Mouse (Mus musculus) heart, embryonic 13.5 days (tissue): ENCODE measurements around the gene Isx. TPM values are rescaled to one million over a fixed set of nuclear protein-coding genes. Genes with fewer than 3 reads are reported as not detected.
A peak's percentile ranks its signal among the peaks of the same experiment; 100 is the strongest.

Source experiments
- ATAC-seq: fragments of 200-750 bp; cut with Nextera tagmentation; 2 replicates; pipeline ENCODE4 v1.8.0; 2017; ENCODE audit warnings: moderate TSS enrichment; ENCODE audit not compliant: insufficient number of reproducible peaks, low FRiP score, low TSS enrichment; ENCODE audit errors: extremely low read depth
- H3K27ac ChIP-seq: fragments of 300-500 bp; sonication (generic); replicated peaks from 2 replicates; pipeline ENCODE4 v1.5.1; 2015; ENCODE audit warnings: moderate library complexity, mild to moderate bottlenecking, inconsistent platforms
- H3K27me3 ChIP-seq: fragments of 300-500 bp; sonication (generic); replicated peaks from 2 replicates; pipeline ENCODE4 v1.6.1; 2015; ENCODE audit warnings: mild to moderate bottlenecking, inconsistent platforms
- H3K36me3 ChIP-seq: fragments of 300-500 bp; sonication (generic); 2 replicates; pipeline ENCODE4 v1.6.1; 2015; ENCODE audit warnings: mild to moderate bottlenecking, inconsistent platforms
- H3K4me1 ChIP-seq: fragments of 300-500 bp; sonication (generic); 2 replicates; pipeline ENCODE4 v1.6.1; 2015; ENCODE audit warnings: inconsistent platforms
- H3K4me2 ChIP-seq: fragments of 300-500 bp; sonication (generic); 2 replicates; pipeline ENCODE4 v1.6.1; 2015; ENCODE audit warnings: inconsistent platforms, mild to moderate bottlenecking, moderate library complexity
- H3K4me3 ChIP-seq: fragments of 300-500 bp; sonication (generic); 2 replicates; pipeline ENCODE4 v1.5.1; 2015; ENCODE audit warnings: moderate library complexity, mild to moderate bottlenecking, inconsistent platforms
- H3K9ac ChIP-seq: fragments of 300-500 bp; sonication (generic); 2 replicates; pipeline ENCODE4 v1.6.1; 2015; ENCODE audit warnings: inconsistent platforms, mild to moderate bottlenecking, moderate library complexity
- H3K9me3 ChIP-seq: fragments of 300-500 bp; sonication (generic); 2 replicates; pipeline ENCODE4 v1.6.1; 2016; ENCODE audit warnings: inconsistent platforms
- WGBS: fragments of 180-500 bp; shearing (Covaris S2); methylation state at CpG from one replicate; pipeline ENCODE4 v1.1.7; 2015; ENCODE audit warnings: mixed read lengths; 5-methylcytosine and 5-hydroxymethylcytosine counted together
- polyA plus RNA-seq: library from polyadenylated mRNA; unstranded; fragments of >200 nt; fragmentation: Nextera tagmentation; extraction: Ambion mirVana; gene quantifications from 2 replicates; pipeline ENCODE4 v1.2.1, GENCODE M21; 2015

The Isx gene
- polyA plus RNA-seq, 1 experiment from 2014 or later = not detected

DNA sequence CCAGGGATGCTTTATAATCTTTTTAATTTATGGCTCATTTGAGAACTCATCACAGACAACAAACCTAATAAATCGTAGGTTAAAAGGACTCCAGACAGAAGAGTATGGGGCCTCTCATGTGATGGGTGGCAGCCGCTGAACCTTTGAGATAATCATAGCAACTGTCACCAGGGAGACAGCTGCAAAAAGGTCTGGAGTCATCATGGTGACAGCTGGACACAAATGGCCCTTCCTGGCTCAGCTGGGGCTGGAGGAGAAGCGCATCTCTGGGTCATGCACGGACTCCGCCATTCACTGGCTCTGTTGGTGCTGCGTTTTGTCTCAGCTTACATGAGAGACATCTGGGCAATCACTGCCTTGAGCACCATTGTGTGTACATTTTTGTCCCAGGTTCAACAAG is 12.5 kb upstream of the Isx start:
- no peak overlapping the region for H3K27ac ChIP-seq
- no peaks in the 10 kb centered on the region for H3K36me3 ChIP-seq
- no peak overlapping the region for H3K4me2 ChIP-seq
- H3K4me1 ChIP-seq = no peaks in the 10 kb centered on the region
- no peak for ATAC-seq
- 71% methylated on average over 6 of the region's 6 CpGs for WGBS
- H3K27me3 ChIP-seq = no peaks in the 10 kb centered on the region
- no peak overlapping the region for H3K9ac ChIP-seq
- no peaks in the 10 kb centered on the region for H3K9me3 ChIP-seq
- H3K4me3 ChIP-seq = no peak overlapping the region

DNA sequence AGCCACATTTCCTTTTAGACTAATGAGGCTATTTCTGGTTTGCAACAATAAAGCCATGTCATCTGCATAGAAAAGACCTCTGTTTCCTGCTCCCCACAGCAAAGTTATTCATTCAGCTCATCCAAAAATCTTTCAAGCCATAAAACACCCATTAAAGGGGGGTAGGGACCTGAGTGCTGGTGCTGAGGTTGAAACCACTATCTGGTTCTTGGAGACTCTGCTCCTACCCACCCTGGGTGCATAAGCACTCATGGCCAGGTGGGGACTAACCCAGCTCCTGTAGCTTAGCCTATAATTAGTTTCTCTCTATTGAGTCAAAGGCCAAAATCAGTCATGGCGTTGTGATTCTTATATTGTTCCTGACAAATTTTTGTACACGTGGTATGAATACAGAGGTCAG is 10.4 kb upstream of the Isx start:
- Histone ChIP-seq H3K4me2 (no peak overlapping the region), H3K9ac (no peak overlapping the region), H3K9me3 (no peaks in the 10 kb centered on the region), H3K4me3 (no peak overlapping the region), H3K36me3 (no peaks in the 10 kb centered on the region), H3K27me3 (no peaks in the 10 kb centered on the region), H3K4me1 (no peaks in the 10 kb centered on the region), H3K27ac (no peak overlapping the region)
- no peak for ATAC-seq
- WGBS = 75% methylated on average over 2 of the region's 2 CpGs

DNA sequence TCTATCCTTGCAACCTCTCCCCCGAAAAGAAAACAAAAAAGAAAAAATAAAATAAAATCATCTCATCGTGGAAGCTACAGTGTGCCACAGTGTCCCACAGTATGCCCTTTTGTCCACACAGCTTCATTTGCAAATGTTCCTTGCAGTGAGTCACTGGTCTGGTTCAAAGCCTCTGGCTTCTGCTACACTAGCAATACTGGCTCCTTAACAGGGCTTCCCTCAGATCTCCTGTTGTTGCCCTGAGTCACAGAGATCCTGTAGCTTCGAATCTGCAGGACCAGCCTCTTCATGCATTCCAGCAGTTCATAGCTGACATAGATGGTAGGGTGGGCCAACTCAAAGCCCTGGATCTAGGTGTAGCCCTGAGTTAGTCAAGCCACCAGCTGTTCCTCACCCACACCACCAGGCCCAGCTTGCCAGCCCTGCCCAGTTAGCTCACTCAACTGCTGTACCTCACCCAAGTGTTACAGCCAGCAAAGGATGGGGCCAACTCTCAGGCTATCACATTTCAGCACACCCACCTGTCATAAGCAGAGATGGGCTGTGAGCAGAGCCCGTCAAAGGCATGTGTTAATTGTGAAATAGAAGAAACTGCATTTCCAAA is 2.5 kb upstream of the Isx start:
- Histone ChIP-seq H3K4me3 (no peak overlapping the region), H3K4me2 (no peak overlapping the region), H3K4me1 (peaks cover 6% of the 10 kb centered on the region; the same call in 1 of the 2 replicates), H3K27ac (no peak overlapping the region), H3K9me3 (no peaks in the 10 kb centered on the region), H3K9ac (no peak overlapping the region), H3K36me3 (no peaks in the 10 kb centered on the region), H3K27me3 (no peaks in the 10 kb centered on the region)
- WGBS = 72% methylated on average over 4 of the region's 4 CpGs
- ATAC-seq = no peak

DNA sequence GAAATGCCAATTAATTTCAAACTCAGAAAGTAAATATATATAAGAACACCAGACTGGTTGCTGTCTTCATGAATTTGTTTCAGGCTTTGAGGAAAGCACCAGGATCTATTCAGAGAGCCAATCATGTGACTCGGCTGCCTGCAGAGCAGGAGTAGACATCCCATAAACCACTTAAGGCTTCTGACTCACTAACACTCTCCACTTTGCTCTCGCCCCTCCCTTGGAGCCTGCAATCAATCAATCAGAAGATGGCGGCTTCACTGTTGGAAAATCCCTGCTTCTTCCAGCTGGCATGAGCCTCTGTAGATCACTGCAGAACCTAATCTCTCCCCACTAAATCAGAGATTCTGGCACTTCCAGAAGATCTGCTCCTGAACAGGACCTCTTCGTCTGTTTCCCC is 1.3 kb upstream of the Isx start:
- no peaks in the 10 kb centered on the region for H3K36me3 ChIP-seq
- no peak for ATAC-seq
- H3K4me2 ChIP-seq = peak overlapping the region; percentile 20; the same call in 1 of the 2 replicates
- peaks cover 6% of the 10 kb centered on the region; the same call in 1 of the 2 replicates for H3K4me1 ChIP-seq
- H3K9ac ChIP-seq = no peak overlapping the region
- no peaks in the 10 kb centered on the region for H3K9me3 ChIP-seq
- no peak overlapping the region for H3K27ac ChIP-seq
- no peaks in the 10 kb centered on the region for H3K27me3 ChIP-seq
- 21% methylated on average over 4 of the region's 4 CpGs for WGBS
- H3K4me3 ChIP-seq = no peak overlapping the region

DNA sequence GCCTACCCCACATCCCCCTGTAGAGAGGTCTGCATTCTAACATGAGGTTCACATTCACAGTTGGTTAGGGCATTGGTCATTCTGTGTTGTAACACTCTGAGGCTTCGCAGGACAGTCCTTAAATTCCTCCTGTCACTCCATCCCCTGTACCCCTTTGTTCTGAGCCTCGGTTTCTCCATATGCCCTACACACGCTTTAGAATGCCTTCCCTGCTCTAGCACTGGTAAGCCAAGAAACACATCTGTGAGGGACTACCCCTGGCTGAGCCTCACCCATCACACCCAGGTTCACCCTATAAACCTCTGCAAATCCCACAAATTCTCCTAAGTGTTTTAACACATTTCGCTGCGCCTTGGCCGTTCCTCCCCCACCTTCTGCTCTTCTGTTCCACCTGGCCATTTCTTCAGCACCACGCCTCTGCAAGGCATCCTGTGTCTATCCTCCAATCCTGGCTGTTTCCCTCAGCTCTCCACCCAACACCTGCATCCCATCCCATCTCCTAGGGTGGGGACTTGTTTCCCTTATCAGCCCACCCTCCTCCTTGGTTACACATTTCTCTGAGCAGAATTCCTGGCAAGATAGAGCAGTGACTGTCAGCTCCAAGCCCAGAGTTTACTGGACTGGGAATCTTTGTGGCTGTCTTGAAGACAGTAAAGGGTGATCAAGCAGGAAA is 686 bp upstream of the Isx start:
- ATAC-seq = no peak
- 72% methylated on average over 7 of the region's 7 CpGs for WGBS
- H3K4me2 ChIP-seq = 0 out of 2 replicates have a peak overlapping the region, but pooled peaks have one; percentile 20

DNA sequence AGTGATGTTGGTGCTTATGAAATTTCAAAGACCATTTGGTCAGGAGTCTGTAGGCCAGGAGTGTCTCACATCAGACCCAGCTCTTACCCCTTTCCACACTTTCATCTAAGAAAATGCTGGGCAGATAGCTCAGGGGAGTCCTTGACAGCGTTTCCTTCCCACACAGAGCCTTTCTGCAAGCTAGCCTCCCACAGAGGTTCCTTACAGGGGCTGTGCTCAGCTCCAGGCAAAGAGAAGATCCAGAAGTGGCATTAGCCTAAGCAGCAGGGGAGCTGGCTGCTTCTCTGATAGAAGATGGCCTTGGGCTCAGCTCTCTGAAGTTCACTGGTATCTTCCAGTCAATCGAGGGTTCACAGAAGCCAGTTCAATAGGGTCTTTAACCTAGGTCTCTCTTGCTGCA is 1.6 kb downstream of the Isx start:
- H3K9me3 ChIP-seq = no peaks in the 10 kb centered on the region
- WGBS = 35% methylated on average over 2 of the region's 2 CpGs
- H3K36me3 ChIP-seq = no peaks in the 10 kb centered on the region
- H3K27ac ChIP-seq = no peak overlapping the region
- H3K4me2 ChIP-seq = no peak overlapping the region
- H3K9ac ChIP-seq = no peak overlapping the region
- ATAC-seq = no peak
- peaks cover 6% of the 10 kb centered on the region; the same call in 1 of the 2 replicates for H3K4me1 ChIP-seq
- no peaks in the 10 kb centered on the region for H3K27me3 ChIP-seq
- H3K4me3 ChIP-seq = no peak overlapping the region

More for the DNA sequence above, 686 bp upstream of the Isx start:
- no peaks in the 10 kb centered on the region for H3K36me3 ChIP-seq
- no peak overlapping the region for H3K9ac ChIP-seq
- no peak overlapping the region for H3K27ac ChIP-seq
- no peaks in the 10 kb centered on the region for H3K27me3 ChIP-seq
- H3K4me3 ChIP-seq = no peak overlapping the region
- H3K4me1 ChIP-seq = peaks cover 6% of the 10 kb centered on the region; the same call in 1 of the 2 replicates
- H3K9me3 ChIP-seq = no peaks in the 10 kb centered on the region

DNA sequence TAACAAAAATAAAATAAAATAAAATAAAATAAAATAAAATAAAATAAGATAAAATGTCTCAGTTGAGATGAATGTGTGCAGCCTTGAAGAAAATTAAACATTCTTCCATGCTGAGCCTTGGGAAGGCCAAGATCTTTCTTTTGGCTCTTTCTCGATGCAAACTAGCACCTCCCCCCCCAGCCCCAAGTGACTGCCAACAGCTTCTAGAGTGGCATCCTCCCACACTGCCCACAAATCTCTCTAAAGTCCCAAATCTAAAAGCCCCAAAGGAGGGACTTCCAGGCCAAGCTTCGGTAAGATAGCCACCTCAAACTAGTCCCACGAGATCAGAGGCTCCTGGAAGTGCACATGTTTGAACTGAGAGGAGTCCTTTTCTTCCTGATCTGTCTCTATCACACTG is 5.7 kb downstream of the Isx start:
- Histone ChIP-seq H3K27me3 (no peaks in the 10 kb centered on the region), H3K27ac (no peak overlapping the region), H3K9me3 (no peaks in the 10 kb centered on the region), H3K36me3 (no peaks in the 10 kb centered on the region), H3K4me2 (no peak overlapping the region), H3K9ac (no peak overlapping the region), H3K4me1 (no peaks in the 10 kb centered on the region), H3K4me3 (no peak overlapping the region)
- ATAC-seq = no peak
- 67% methylated on average over 3 of the region's 3 CpGs for WGBS

DNA sequence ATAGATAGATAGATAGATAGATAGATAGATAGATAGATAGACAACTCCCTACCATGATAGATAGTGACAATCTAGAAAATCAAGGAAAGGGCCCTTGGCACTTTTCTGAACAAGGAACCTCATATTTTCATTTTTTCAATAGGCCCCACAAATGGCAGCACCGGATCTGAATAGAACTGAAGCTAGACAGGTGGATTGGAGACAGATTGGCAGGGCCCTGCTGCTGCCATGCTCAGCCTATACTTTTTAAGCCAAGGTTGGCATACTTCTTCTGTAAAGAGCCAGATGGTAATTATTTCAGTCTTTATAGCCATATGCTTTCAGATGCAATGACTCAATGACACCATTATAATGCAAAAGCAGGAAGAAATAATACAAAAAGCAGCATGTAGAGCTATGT is 15.8 kb downstream of the Isx start:
- H3K27me3 ChIP-seq = no peaks in the 10 kb centered on the region
- no peak overlapping the region for H3K27ac ChIP-seq
- H3K4me1 ChIP-seq = no peaks in the 10 kb centered on the region
- H3K36me3 ChIP-seq = no peaks in the 10 kb centered on the region
- H3K4me2 ChIP-seq = no peak overlapping the region
- no peaks in the 10 kb centered on the region for H3K9me3 ChIP-seq
- no peak for ATAC-seq
- no peak overlapping the region for H3K9ac ChIP-seq
- H3K4me3 ChIP-seq = no peak overlapping the region
- WGBS = 81% methylated on average over 1 of the region's 1 CpGs

DNA sequence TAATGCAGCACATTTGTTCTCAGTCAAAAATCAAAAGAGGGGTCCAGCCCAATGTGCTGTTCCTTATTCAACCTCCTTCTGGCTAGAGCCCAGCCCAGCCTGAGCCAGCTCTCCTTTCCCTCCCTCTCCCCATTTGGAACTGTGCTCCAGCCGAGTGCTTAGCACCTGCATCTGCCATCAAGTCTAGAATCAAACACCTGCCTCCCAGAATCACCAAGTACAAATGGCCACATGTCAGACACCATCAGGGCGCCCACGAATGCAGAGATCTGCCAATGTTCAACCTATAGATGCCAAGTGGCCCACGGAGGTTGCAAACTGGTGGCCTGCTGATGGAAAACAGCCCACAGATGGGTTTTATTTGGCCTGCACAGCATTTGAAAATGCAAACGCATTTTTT is 18.1 kb downstream of the Isx start:
- no peak overlapping the region for H3K4me2 ChIP-seq
- no peaks in the 10 kb centered on the region for H3K9me3 ChIP-seq
- no peaks in the 10 kb centered on the region for H3K4me1 ChIP-seq
- no peak for ATAC-seq
- H3K27ac ChIP-seq = no peak overlapping the region
- H3K36me3 ChIP-seq = no peaks in the 10 kb centered on the region
- H3K9ac ChIP-seq = no peak overlapping the region
- 71% methylated on average over 5 of the region's 5 CpGs for WGBS
- H3K4me3 ChIP-seq = no peak overlapping the region
- H3K27me3 ChIP-seq = no peaks in the 10 kb centered on the region

DNA sequence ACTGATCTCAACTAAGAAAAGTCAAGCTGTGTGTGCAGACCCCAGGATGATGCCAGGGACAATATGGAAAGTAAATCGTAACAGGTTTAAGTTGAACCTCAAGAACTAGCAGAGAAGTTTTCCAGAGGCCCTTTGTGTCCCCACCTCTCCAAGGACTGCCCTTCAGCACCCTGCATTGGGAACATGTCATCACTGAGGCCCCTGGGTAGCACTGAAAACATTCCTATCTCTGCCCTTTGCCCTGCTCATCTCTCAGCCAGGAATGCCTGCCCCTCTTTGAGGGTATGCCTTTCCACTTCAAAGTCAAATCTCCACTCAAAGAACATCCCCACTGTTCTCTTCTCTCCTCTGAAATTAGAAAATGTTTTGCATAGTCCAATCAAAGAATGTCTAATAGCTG is 23.3 kb downstream of the Isx start:
- Histone ChIP-seq H3K4me2 (no peak overlapping the region), H3K9ac (no peak overlapping the region), H3K27ac (no peak overlapping the region), H3K4me3 (no peak overlapping the region), H3K4me1 (no peaks in the 10 kb centered on the region), H3K36me3 (no peaks in the 10 kb centered on the region), H3K27me3 (no peaks in the 10 kb centered on the region), H3K9me3 (no peaks in the 10 kb centered on the region)
- no peak for ATAC-seq
- WGBS = 58% methylated on average over 1 of the region's 1 CpGs

DNA sequence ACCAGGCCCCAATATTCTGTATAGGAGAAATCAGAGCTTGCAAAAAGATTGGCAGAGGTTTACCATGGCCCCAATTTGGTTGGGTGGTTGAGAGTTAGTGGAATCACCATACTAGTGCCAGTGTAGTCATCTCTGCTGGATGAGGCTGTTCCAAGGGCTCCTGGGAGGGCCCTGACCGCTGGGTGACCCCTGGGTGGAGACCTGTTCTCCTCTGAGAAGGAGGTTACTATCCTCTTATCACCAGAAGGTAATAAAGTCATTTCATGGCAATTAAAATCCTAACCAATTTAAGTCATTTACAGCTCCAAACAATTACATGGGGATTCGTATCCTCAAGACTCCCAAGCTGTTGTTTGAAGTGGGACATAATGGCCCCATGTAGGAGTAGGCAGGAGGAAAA is 24.3 kb downstream of the Isx start:
- no peak overlapping the region for H3K27ac ChIP-seq
- WGBS = 54% methylated on average over 2 of the region's 2 CpGs
- H3K36me3 ChIP-seq = no peaks in the 10 kb centered on the region
- H3K27me3 ChIP-seq = no peaks in the 10 kb centered on the region
- no peak overlapping the region for H3K4me2 ChIP-seq
- ATAC-seq = no peak
- H3K4me1 ChIP-seq = no peaks in the 10 kb centered on the region
- H3K9ac ChIP-seq = no peak overlapping the region
- H3K9me3 ChIP-seq = no peaks in the 10 kb centered on the region
- no peak overlapping the region for H3K4me3 ChIP-seq

DNA sequence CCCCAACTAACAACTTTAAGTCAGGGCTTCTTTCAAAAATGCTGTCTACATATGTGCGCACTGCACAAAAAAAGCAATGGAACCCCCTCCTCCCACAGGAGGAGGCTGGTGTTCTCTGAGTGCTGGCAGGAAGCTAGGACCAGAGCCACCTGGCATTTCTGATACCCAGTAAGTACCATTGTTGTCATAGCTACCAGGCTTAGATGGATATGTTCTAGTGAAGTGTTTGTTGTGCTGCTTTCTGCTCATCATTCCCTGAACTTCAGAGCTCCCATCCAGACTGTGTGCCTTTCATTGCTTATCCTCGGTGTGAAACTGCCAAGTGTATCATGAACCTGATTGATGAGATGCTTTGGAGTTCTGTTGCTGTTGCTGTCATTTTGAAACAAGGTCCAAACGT is 26.8 kb downstream of the Isx start:
- Histone ChIP-seq H3K4me3 (no peak overlapping the region), H3K4me2 (no peak overlapping the region), H3K9ac (no peak overlapping the region), H3K4me1 (no peaks in the 10 kb centered on the region), H3K36me3 (no peaks in the 10 kb centered on the region), H3K27ac (no peak overlapping the region), H3K9me3 (no peaks in the 10 kb centered on the region), H3K27me3 (no peaks in the 10 kb centered on the region)
- no peak for ATAC-seq
- 63% methylated on average over 3 of the region's 3 CpGs for WGBS
